Mouse (Mus musculus): ENCODE data around the gene Gcn1l1. TPM values are rescaled to one million over a fixed set of nuclear protein-coding genes. Genes with fewer than 3 reads are reported as not detected.
"Not testable (repeated sequence)": the region's sequence is repeated elsewhere in the genome, so short reads cannot be mapped to it uniquely, and the experiment has no call there.

Gene Gcn1l1
- polyA plus RNA-seq (2015; fragmentation: Nextera tagmentation; extraction: Ambion mirVana) = 20.7 and 24.5 TPM in 2 replicates

GRCm38 (mm10) chr5:115564737-115565393, at the start of gene Gcn1l1:
Gene Gcn1l1 (plus strand): TSS chr5:115565254.
- Histone ChIP-seq H3K27me3 (ENCODE audit: insufficient read depth, low read length) (no peaks in the 10 kb centered on the region), H3K4me2 (ENCODE audit: low read length) (peak within 1 kb of the TSS; percentile 84), H3K4me1 (replicated peaks; ENCODE audit: insufficient read depth, low read length) (peaks cover 36% of the 10 kb centered on the region), H3K36me3 (ENCODE audit: insufficient read depth, low read length) (peaks cover 27% of the 10 kb centered on the region), H3K9me3 (replicated peaks; ENCODE audit: low read length) (no peaks in the 10 kb centered on the region), H3K27ac (peak within 1 kb of the TSS; percentile 72), H3K4me3 (replicated peaks; ENCODE audit: low read depth, low read length) (peak within 1 kb of the TSS; percentile 94), H3K9ac (ENCODE audit: low read depth, low read length) (peak within 1 kb of the TSS; percentile 95)
- TF ChIP-seq CTCF (IDR thresholded peaks at IDR 0.05; ENCODE audit: low read depth) = peak; percentile 56; the same call in 1 of the 2 replicates
- WGBS = 3% methylated on average over 45 of the region's 55 CpGs
- DNase-seq (ENCODE audit: low spot score) = peak; percentile 74
- ATAC-seq (replicated peaks; ENCODE audit: low FRiP score, low read depth) = peak; percentile 80

GRCm38 (mm10) chr5:115516081-115516907, 48.8 kb upstream of the Gcn1l1 start:
- Histone ChIP-seq H3K4me2 (ENCODE audit: low read length) (peak overlapping the region; percentile 10; the same call in 1 of the 2 replicates), H3K4me3 (replicated peaks; ENCODE audit: low read depth, low read length) (no peak overlapping the region), H3K9me3 (replicated peaks; ENCODE audit: low read length) (no peaks in the 10 kb centered on the region), H3K27ac (peak overlapping the region; percentile 84), H3K4me1 (replicated peaks; ENCODE audit: insufficient read depth, low read length) (peaks cover 20% of the 10 kb centered on the region), H3K27me3 (ENCODE audit: insufficient read depth, low read length) (no peaks in the 10 kb centered on the region), H3K9ac (ENCODE audit: low read depth, low read length) (no peak overlapping the region), H3K36me3 (ENCODE audit: insufficient read depth, low read length) (0 out of 2 replicates have a peak, but pooled peaks cover 4% of the 10 kb centered on the region)
- 61% methylated on average over 32 of the region's 32 CpGs for WGBS
- no peak for DNase-seq (ENCODE audit: low spot score)
- ATAC-seq (replicated peaks; ENCODE audit: low FRiP score, low read depth) = no peak
- TF ChIP-seq CTCF (IDR thresholded peaks at IDR 0.05; ENCODE audit: low read depth) = no peak

- no peak for DNase-seq (ENCODE audit: low spot score)
- Histone ChIP-seq H3K4me2 (ENCODE audit: low read length) (no peak overlapping the region), H3K4me3 (replicated peaks; ENCODE audit: low read depth, low read length) (no peak overlapping the region), H3K9me3 (replicated peaks; ENCODE audit: low read length) (no peaks in the 10 kb centered on the region), H3K27me3 (ENCODE audit: insufficient read depth, low read length) (no peaks in the 10 kb centered on the region), H3K4me1 (replicated peaks; ENCODE audit: insufficient read depth, low read length) (peaks cover 26% of the 10 kb centered on the region), H3K9ac (ENCODE audit: low read depth, low read length) (no peak overlapping the region), H3K36me3 (ENCODE audit: insufficient read depth, low read length) (0 out of 2 replicates have a peak, but pooled peaks cover 4% of the 10 kb centered on the region), H3K27ac (peak overlapping the region; percentile 84)
- ATAC-seq (replicated peaks; ENCODE audit: low FRiP score, low read depth) = no peak
- no peak for TF ChIP-seq CTCF (IDR thresholded peaks at IDR 0.05; ENCODE audit: low read depth)
- WGBS = 81% methylated on average over 7 of the region's 7 CpGs
These were observed 48.1 kb upstream of the Gcn1l1 start for GRCm38 (mm10) chr5:115516908-115517307.

- Histone ChIP-seq H3K4me3 (replicated peaks; ENCODE audit: low read depth, low read length) (no peak overlapping the region), H3K27ac (peak overlapping the region; percentile 84; the same call in 1 of the 2 replicates), H3K9me3 (replicated peaks; ENCODE audit: low read length) (no peaks in the 10 kb centered on the region), H3K4me1 (replicated peaks; ENCODE audit: insufficient read depth, low read length) (peaks cover 32% of the 10 kb centered on the region), H3K4me2 (ENCODE audit: low read length) (no peak overlapping the region), H3K9ac (ENCODE audit: low read depth, low read length) (no peak overlapping the region), H3K36me3 (ENCODE audit: insufficient read depth, low read length) (0 out of 2 replicates have a peak, but pooled peaks cover 4% of the 10 kb centered on the region), H3K27me3 (ENCODE audit: insufficient read depth, low read length) (no peaks in the 10 kb centered on the region)
- TF ChIP-seq CTCF (IDR thresholded peaks at IDR 0.05; ENCODE audit: low read depth) = no peak
- no peak for ATAC-seq (replicated peaks; ENCODE audit: low FRiP score, low read depth)
- 77% methylated on average over 9 of the region's 9 CpGs for whole genome bisulfite sequencing
- DNase-seq (ENCODE audit: low spot score) = no peak
These were observed 47.6 kb upstream of the Gcn1l1 start for GRCm38 (mm10) chr5:115517501-115517900.

GRCm38 (mm10) chr5:115518214-115518613, 46.8 kb upstream of the Gcn1l1 start:
- ATAC-seq (replicated peaks; ENCODE audit: low FRiP score, low read depth); H3K9me3 ChIP-seq (replicated peaks; ENCODE audit: low read length); H3K4me2 ChIP-seq (ENCODE audit: low read length); H3K27me3 ChIP-seq (ENCODE audit: insufficient read depth, low read length); H3K27ac ChIP-seq; DNase-seq (ENCODE audit: low spot score); H3K36me3 ChIP-seq (ENCODE audit: insufficient read depth, low read length); H3K9ac ChIP-seq (ENCODE audit: low read depth, low read length); H3K4me3 ChIP-seq (replicated peaks; ENCODE audit: low read depth, low read length): not testable (repeated sequence)
- over 99% methylated on average over 6 of the region's 8 CpGs for WGBS
- peaks cover 38% of the 10 kb centered on the region for H3K4me1 ChIP-seq (replicated peaks; ENCODE audit: insufficient read depth, low read length)

GRCm38 (mm10) chr5:115520325-115520869, 44.7 kb upstream of the Gcn1l1 start:
- Histone ChIP-seq H3K9ac (ENCODE audit: low read depth, low read length) (0 out of 2 replicates have a peak overlapping the region, but pooled peaks have one; percentile 27), H3K4me2 (ENCODE audit: low read length) (peak overlapping the region; percentile 1; the same call in 1 of the 2 replicates), H3K27ac (peak overlapping the region; percentile 78), H3K36me3 (ENCODE audit: insufficient read depth, low read length) (0 out of 2 replicates have a peak, but pooled peaks cover 4% of the 10 kb centered on the region), H3K9me3 (replicated peaks; ENCODE audit: low read length) (no peaks in the 10 kb centered on the region), H3K4me3 (replicated peaks; ENCODE audit: low read depth, low read length) (no peak overlapping the region), H3K27me3 (ENCODE audit: insufficient read depth, low read length) (no peaks in the 10 kb centered on the region), H3K4me1 (replicated peaks; ENCODE audit: insufficient read depth, low read length) (peaks cover 48% of the 10 kb centered on the region)
- DNase-seq (ENCODE audit: low spot score) (no peak), ATAC-seq (replicated peaks; ENCODE audit: low FRiP score, low read depth) (no peak)
- no peak for TF ChIP-seq CTCF (IDR thresholded peaks at IDR 0.05; ENCODE audit: low read depth)
- WGBS = 51% methylated on average over 21 of the region's 21 CpGs

Data from kidney, postnatal 0 days (tissue).